Mouse (Mus musculus) CH12.LX (cell line): ENCODE results near the gene Csmd2.

Experiments
- CTCF ChIP-seq, 2 experiments: IDR thresholded peaks in 1 of 2; conservative IDR thresholded peaks in 1 of 2; 2 replicates each; pipeline ENCODE4 v1.5.1; 2011 to 2012; ENCODE audit warnings: low read depth in 2 of 2, low read length in 2 of 2, improper control_type of control experiment in 1 of 2, inconsistent platforms in 1 of 2, mild to moderate bottlenecking in 1 of 2, moderate library complexity in 1 of 2
- MAZ ChIP-seq: IDR thresholded peaks from 2 replicates; pipeline ENCODE4 v1.6.1; 2012; ENCODE audit warnings: low read depth, mild to moderate bottlenecking, inconsistent platforms, low read length, improper control_type of control experiment, moderate library complexity
- MYC ChIP-seq: IDR thresholded peaks from 2 replicates; pipeline ENCODE4 v1.6.1; 2011; ENCODE audit warnings: low read depth, mild to moderate bottlenecking, improper control_type of control experiment, low read length

GRCm38 (mm10) chr4:128425339-128425738, 437.7 kb downstream of the Csmd2 start:
- no peak for TF ChIP-seq CTCF (conservative IDR thresholded peaks at IDR 0.05 in 1 of 2, IDR thresholded peaks at IDR 0.05 in 1 of 2; ENCODE audit: low read depth in 2 of 2, low read length in 2 of 2)
- no peak for TF ChIP-seq MAZ
- TF ChIP-seq MYC: no peak
